Mouse (Mus musculus) left cerebral cortex, adult 18-20 months (tissue): ENCODE data around the gene Atp8a2. TPM values are rescaled to one million over a fixed set of nuclear protein-coding genes. Genes with fewer than 3 reads are reported as not detected.

Source experiments
- DNase-seq, 2 experiments: peaks; one replicate each; pipeline ENCODE4 v3.0.0; 2021 to 2022; ENCODE audit warnings: low spot score in 2 of 2, mixed read lengths in 1 of 2
- total RNA-seq, 2 experiments: library from RNA; stranded (reverse); gene quantifications; 2 replicates each; pipeline ENCODE4 v1.2.3; 2021

Gene Atp8a2
- total RNA-seq, 2 experiments from 2014 or later = 63.7 to 65.5 TPM

GRCm38 (mm10) chr14:59656591-59656990, 540.4 kb downstream of the Atp8a2 start:
- no peak for DNase-seq

GRCm38 (mm10) chr14:59649337-59649736, 547.6 kb downstream of the Atp8a2 start:
- no peak for DNase-seq

GRCm38 (mm10) chr14:59648611-59649010, 548.4 kb downstream of the Atp8a2 start:
- no peak for DNase-seq

- DNase-seq = no peak
These were observed 549.9 kb downstream of the Atp8a2 start for GRCm38 (mm10) chr14:59646826-59647697.

GRCm38 (mm10) chr14:59644896-59645295, 552.1 kb downstream of the Atp8a2 start:
- no peak for DNase-seq

- no peak for DNase-seq
These were observed 552.8 kb downstream of the Atp8a2 start for GRCm38 (mm10) chr14:59644166-59644565.

- DNase-seq = no peak
These were observed 553.4 kb downstream of the Atp8a2 start for GRCm38 (mm10) chr14:59643582-59643981.

GRCm38 (mm10) chr14:59641856-59642255, 555.1 kb downstream of the Atp8a2 start:
- DNase-seq = no peak

GRCm38 (mm10) chr14:59638906-59639703, 557.9 kb downstream of the Atp8a2 start:
- no peak for DNase-seq

GRCm38 (mm10) chr14:59633988-59634387, 563.0 kb downstream of the Atp8a2 start:
- DNase-seq = no peak

- no peak for DNase-seq
These were observed 563.6 kb downstream of the Atp8a2 start for GRCm38 (mm10) chr14:59633295-59633898.

- DNase-seq = no peak
These were observed 564.9 kb downstream of the Atp8a2 start for GRCm38 (mm10) chr14:59632067-59632466.

- no peak for DNase-seq
These were observed 566.9 kb downstream of the Atp8a2 start for GRCm38 (mm10) chr14:59630096-59630495.

GRCm38 (mm10) chr14:59629308-59629707, 567.7 kb downstream of the Atp8a2 start:
- no peak for DNase-seq

- DNase-seq = peak in 1 of 2 experiments; percentile 25
These were observed 569.2 kb downstream of the Atp8a2 start for GRCm38 (mm10) chr14:59627823-59628222.

GRCm38 (mm10) chr14:59627142-59627680, 569.8 kb downstream of the Atp8a2 start:
- no peak for DNase-seq

- DNase-seq = no peak
These were observed 570.3 kb downstream of the Atp8a2 start for GRCm38 (mm10) chr14:59626711-59627110.

- DNase-seq = peak; percentile 23 to 28
These were observed 571.1 kb downstream of the Atp8a2 start for GRCm38 (mm10) chr14:59625806-59626364.

GRCm38 (mm10) chr14:59625158-59625805, 571.7 kb downstream of the Atp8a2 start, which contains the start of gene Shisa2:
TSS of gene Shisa2 (plus strand) at chr14:59625308.
- peak; percentile 59 to 72 for DNase-seq

- DNase-seq = no peak
These were observed 572.6 kb downstream of the Atp8a2 start for GRCm38 (mm10) chr14:59624326-59624885.
